Comparison of ENCODE assay signal across 14 mouse cellular contexts in genomic region chr7:79183417-79183816, GRCm38 (mm10). TPM values are rescaled to one million over a fixed set of nuclear protein-coding genes. Genes with fewer than 3 reads are reported as not detected.
"Had no signal": no experiment of that assay in that cellular context is flagged by ENCODE, and none has a peak within 500 bp of the region (broad histone marks: within the 10 kb centered on the region; RNA-seq: fewer than 3 reads in every experiment).

No protein-coding gene starts in this region.

- DNase-seq: lung, adult 18-20 months; lung, embryonic 14.5 days; lung, postnatal 10 days; lung, postnatal 4 days; midbrain, embryonic 14.5 days; retina, postnatal 1 day; right cerebral cortex, adult 18-20 months; right cerebral cortex, postnatal 25 days; right cerebral cortex, postnatal 4 days; thymus, adult 2 months; thymus, postnatal 25 days; thymus, postnatal 4 days had no signal

RNA-seq across cellular contexts. Expression of gene Hapln3, which starts 52.6 kb away (rescaled TPM):
- total RNA-seq: megakaryocyte, adult 5-6 weeks; megakaryocyte-erythroid progenitor cell, adult 5-6 weeks had no signal
